Mouse (Mus musculus): ENCODE results near the gene 1700001L19Rik. TPM values are rescaled to one million over a fixed set of nuclear protein-coding genes. Genes with fewer than 3 reads are reported as not detected.

The 1700001L19Rik gene
- polyA plus RNA-seq, 1 experiment from 2014 or later = 0.83 TPM

DNA sequence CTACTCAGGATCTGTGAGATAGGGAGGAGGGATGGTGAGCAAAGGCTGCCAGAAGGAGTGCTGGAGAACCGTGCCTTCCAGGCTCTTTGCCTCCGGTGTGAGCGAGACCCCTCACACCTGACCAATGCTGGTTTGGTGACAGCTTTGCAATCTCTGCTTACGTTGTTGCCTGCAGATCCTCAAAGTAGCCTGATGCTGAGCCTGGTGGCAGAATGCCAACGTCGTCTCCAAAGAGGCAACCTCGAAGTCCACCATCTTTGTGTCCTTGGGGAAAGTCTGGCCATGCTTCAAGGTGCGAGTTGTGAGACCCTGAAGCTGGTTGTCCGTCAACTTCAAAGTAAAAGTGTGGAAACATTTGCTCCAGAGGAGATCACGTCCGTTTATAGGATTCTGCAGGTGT is 13.3 kb upstream of the 1700001L19Rik start:
- no peaks in the 10 kb centered on the region for H3K9me3 ChIP-seq (ENCODE audit: low read depth, low read length)
- no peak overlapping the region for H3K9ac ChIP-seq
- no peak overlapping the region for H3K4me3 ChIP-seq (ENCODE audit: low read depth, low read length)
- H3K4me2 ChIP-seq = no peak overlapping the region
- peaks cover 54% of the 10 kb centered on the region for H3K36me3 ChIP-seq (ENCODE audit: insufficient read depth)
- TF ChIP-seq CTCF (IDR thresholded peaks at IDR 0.05; ENCODE audit: low read depth) = no peak
- H3K27ac ChIP-seq (ENCODE audit: low read depth) = no peak overlapping the region
- no peaks in the 10 kb centered on the region; the same call in 1 of the 2 replicates for H3K4me1 ChIP-seq (ENCODE audit: insufficient read depth)
- ATAC-seq (ENCODE audit: insufficient read depth) = no peak
- DNase-seq = no peak
- no peaks in the 10 kb centered on the region for H3K27me3 ChIP-seq (ENCODE audit: insufficient read depth, low read length)
- 86% methylated on average over 11 of the region's 11 CpGs for WGBS

DNA sequence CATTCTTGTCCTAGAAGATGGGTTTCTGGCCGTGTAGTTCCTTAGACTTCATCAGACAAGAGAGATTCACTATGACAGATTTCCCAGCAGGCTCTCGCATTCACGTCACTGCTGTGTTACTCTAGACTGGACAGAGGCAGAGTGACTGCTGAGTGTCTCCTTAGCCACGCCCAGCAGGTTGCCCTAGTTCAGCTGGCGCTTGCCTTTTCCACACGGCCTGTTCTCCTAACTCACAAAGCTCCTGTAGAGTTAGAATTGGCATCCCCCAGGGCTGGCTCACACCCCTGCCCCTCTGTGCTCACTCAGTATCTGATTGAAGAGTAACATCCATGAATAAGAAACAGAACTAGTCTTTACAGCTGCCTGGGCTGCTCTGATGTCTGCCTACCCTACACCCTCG is 11.8 kb upstream of the 1700001L19Rik start:
- H3K4me2 ChIP-seq = no peak overlapping the region
- H3K27me3 ChIP-seq (ENCODE audit: insufficient read depth, low read length) = no peaks in the 10 kb centered on the region
- WGBS = 84% methylated on average over 7 of the region's 7 CpGs
- H3K4me3 ChIP-seq (ENCODE audit: low read depth, low read length) = no peak overlapping the region
- no peak for TF ChIP-seq CTCF (IDR thresholded peaks at IDR 0.05; ENCODE audit: low read depth)
- ATAC-seq (ENCODE audit: insufficient read depth) (no peak), DNase-seq (no peak)
- H3K36me3 ChIP-seq (ENCODE audit: insufficient read depth) = peaks cover 69% of the 10 kb centered on the region
- H3K9ac ChIP-seq = no peak overlapping the region
- no peaks in the 10 kb centered on the region; the same call in 1 of the 2 replicates for H3K4me1 ChIP-seq (ENCODE audit: insufficient read depth)
- no peaks in the 10 kb centered on the region for H3K9me3 ChIP-seq (ENCODE audit: low read depth, low read length)
- no peak overlapping the region for H3K27ac ChIP-seq (ENCODE audit: low read depth)

DNA sequence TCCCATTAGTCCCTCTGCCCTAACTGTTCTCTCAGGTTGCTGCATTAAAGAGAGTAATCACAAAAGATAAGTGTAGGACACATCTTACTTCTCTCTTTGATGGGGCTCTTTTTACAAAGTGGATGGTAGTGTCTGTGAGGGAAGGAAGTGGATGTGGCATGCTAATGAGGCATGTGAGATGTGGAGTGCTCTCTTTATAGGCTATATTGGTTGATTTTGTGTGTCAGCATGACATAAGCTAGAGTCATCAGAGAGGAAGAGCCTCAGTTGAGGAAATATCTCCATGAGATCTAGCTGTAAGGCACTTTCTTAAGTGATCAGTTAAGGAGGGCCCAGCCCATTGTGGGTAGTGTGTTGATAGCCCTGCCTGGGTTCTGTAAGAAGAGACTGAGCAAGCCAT is 8.9 kb upstream of the 1700001L19Rik start:
- H3K4me2 ChIP-seq = no peak overlapping the region
- H3K36me3 ChIP-seq (ENCODE audit: insufficient read depth) = peaks cover 98% of the 10 kb centered on the region
- H3K27ac ChIP-seq (ENCODE audit: low read depth) = no peak overlapping the region
- TF ChIP-seq CTCF (IDR thresholded peaks at IDR 0.05; ENCODE audit: low read depth) = no peak
- H3K9me3 ChIP-seq (ENCODE audit: low read depth, low read length) = no peaks in the 10 kb centered on the region
- no peak overlapping the region for H3K4me3 ChIP-seq (ENCODE audit: low read depth, low read length)
- no peak overlapping the region for H3K9ac ChIP-seq
- H3K27me3 ChIP-seq (ENCODE audit: insufficient read depth, low read length) = no peaks in the 10 kb centered on the region
- no peak for DNase-seq
- H3K4me1 ChIP-seq (ENCODE audit: insufficient read depth) = no peaks in the 10 kb centered on the region
- no peak for ATAC-seq (ENCODE audit: insufficient read depth)

GRCm38 (mm10) chr13:68593797-68594196 is 3.4 kb upstream of the 1700001L19Rik start:
- Histone ChIP-seq H3K27ac (ENCODE audit: low read depth) (no peak overlapping the region), H3K4me3 (ENCODE audit: low read depth, low read length) (no peak overlapping the region), H3K36me3 (ENCODE audit: insufficient read depth) (peaks cover 46% of the 10 kb centered on the region), H3K27me3 (ENCODE audit: insufficient read depth, low read length) (no peaks in the 10 kb centered on the region), H3K4me2 (no peak overlapping the region), H3K9me3 (ENCODE audit: low read depth, low read length) (no peaks in the 10 kb centered on the region), H3K9ac (no peak overlapping the region), H3K4me1 (ENCODE audit: insufficient read depth) (no peaks in the 10 kb centered on the region)
- peak; percentile 47 for TF ChIP-seq CTCF (IDR thresholded peaks at IDR 0.05; ENCODE audit: low read depth)
- WGBS = 63% methylated on average over 1 of the region's 1 CpGs
- no peak for ATAC-seq (ENCODE audit: insufficient read depth)
- peak; percentile 50 for DNase-seq

GRCm38 (mm10) chr13:68597667-68598066 is 446 bp downstream of the 1700001L19Rik start:
- Histone ChIP-seq H3K9me3 (ENCODE audit: low read depth, low read length) (no peaks in the 10 kb centered on the region), H3K36me3 (ENCODE audit: insufficient read depth) (peaks cover 7% of the 10 kb centered on the region), H3K4me1 (ENCODE audit: insufficient read depth) (no peaks in the 10 kb centered on the region), H3K27ac (ENCODE audit: low read depth) (no peak overlapping the region), H3K9ac (no peak overlapping the region), H3K27me3 (ENCODE audit: insufficient read depth, low read length) (no peaks in the 10 kb centered on the region), H3K4me3 (ENCODE audit: low read depth, low read length) (no peak overlapping the region; the same call in 1 of the 2 replicates), H3K4me2 (peak overlapping the region; percentile 31)
- DNase-seq = no peak
- WGBS = 8% methylated on average over 13 of the region's 13 CpGs
- no peak for TF ChIP-seq CTCF (IDR thresholded peaks at IDR 0.05; ENCODE audit: low read depth)
- ATAC-seq (ENCODE audit: insufficient read depth) = peak; percentile 38

- Histone ChIP-seq H3K4me1 (ENCODE audit: insufficient read depth) (no peaks in the 10 kb centered on the region), H3K27ac (ENCODE audit: low read depth) (no peak overlapping the region), H3K36me3 (ENCODE audit: insufficient read depth) (no peaks in the 10 kb centered on the region), H3K27me3 (ENCODE audit: insufficient read depth, low read length) (no peaks in the 10 kb centered on the region), H3K4me2 (no peak overlapping the region), H3K4me3 (ENCODE audit: low read depth, low read length) (no peak overlapping the region), H3K9me3 (ENCODE audit: low read depth, low read length) (no peaks in the 10 kb centered on the region), H3K9ac (no peak overlapping the region)
- TF ChIP-seq CTCF (IDR thresholded peaks at IDR 0.05; ENCODE audit: low read depth) = no peak
- DNase-seq (no peak), ATAC-seq (ENCODE audit: insufficient read depth) (no peak)
These were observed 1.7 kb downstream of the 1700001L19Rik start for GRCm38 (mm10) chr13:68598953-68599352.

GRCm38 (mm10) chr13:68601184-68601583 is 4.0 kb downstream of the 1700001L19Rik start:
- Histone ChIP-seq H3K4me1 (ENCODE audit: insufficient read depth) (no peaks in the 10 kb centered on the region), H3K36me3 (ENCODE audit: insufficient read depth) (no peaks in the 10 kb centered on the region), H3K4me3 (ENCODE audit: low read depth, low read length) (no peak overlapping the region), H3K9ac (no peak overlapping the region), H3K27me3 (ENCODE audit: insufficient read depth, low read length) (no peaks in the 10 kb centered on the region), H3K4me2 (no peak overlapping the region), H3K27ac (ENCODE audit: low read depth) (no peak overlapping the region), H3K9me3 (ENCODE audit: low read depth, low read length) (no peaks in the 10 kb centered on the region)
- peak; percentile 56; the same call in 1 of the 2 replicates for ATAC-seq (ENCODE audit: insufficient read depth)
- 9% methylated on average over 6 of the region's 6 CpGs for WGBS
- TF ChIP-seq CTCF (IDR thresholded peaks at IDR 0.05; ENCODE audit: low read depth) = peak; percentile 72
- peak; percentile 80 for DNase-seq

GRCm38 (mm10) chr13:68603085-68603484 is 5.9 kb downstream of the 1700001L19Rik start:
- Histone ChIP-seq H3K9ac (no peak overlapping the region), H3K4me1 (ENCODE audit: insufficient read depth) (peaks cover 2% of the 10 kb centered on the region; the same call in 1 of the 2 replicates), H3K36me3 (ENCODE audit: insufficient read depth) (no peaks in the 10 kb centered on the region), H3K4me2 (no peak overlapping the region), H3K27ac (ENCODE audit: low read depth) (no peak overlapping the region), H3K27me3 (ENCODE audit: insufficient read depth, low read length) (no peaks in the 10 kb centered on the region), H3K4me3 (ENCODE audit: low read depth, low read length) (no peak overlapping the region), H3K9me3 (ENCODE audit: low read depth, low read length) (no peaks in the 10 kb centered on the region)
- no peak for TF ChIP-seq CTCF (IDR thresholded peaks at IDR 0.05; ENCODE audit: low read depth)
- 77% methylated on average over 6 of the region's 6 CpGs for WGBS
- ATAC-seq (ENCODE audit: insufficient read depth) (no peak), DNase-seq (no peak)
